Mouse (Mus musculus) midbrain, embryonic 14.5 days (tissue): Measurements from ENCODE around the gene Enho. TPM values are rescaled to one million over a fixed set of nuclear protein-coding genes. Genes with fewer than 3 reads are reported as not detected.
A peak's percentile ranks its signal among the peaks of the same experiment; 100 is the strongest.

Source experiments
- ATAC-seq: fragments of 200-750 bp; cut with Nextera tagmentation; 2 replicates; pipeline ENCODE4 v1.8.0; 2017; ENCODE audit warnings: moderate number of reproducible peaks, moderate library complexity; ENCODE audit not compliant: low FRiP score, low TSS enrichment
- DNase-seq: peaks from one replicate; pipeline ENCODE4 v3.0.0-alpha.2; 2015
- H3K27ac ChIP-seq: fragments of 300-500 bp; sonication (generic); replicated peaks from 2 replicates; pipeline ENCODE4 v1.5.1; 2014; ENCODE audit warnings: mild to moderate bottlenecking, low read depth, low read length, moderate library complexity
- H3K27me3 ChIP-seq: fragments of 300-500 bp; sonication (generic); 2 replicates; pipeline ENCODE4 v1.6.1; 2014; ENCODE audit warnings: low read length, control low read depth, mixed read lengths; ENCODE audit not compliant: control insufficient read depth, insufficient read depth
- H3K36me3 ChIP-seq: fragments of 300-500 bp; sonication (generic); 2 replicates; pipeline ENCODE4 v1.6.1; 2014; ENCODE audit warnings: low read length, control low read depth; ENCODE audit not compliant: control insufficient read depth, insufficient read depth
- H3K4me1 ChIP-seq: fragments of 300-500 bp; sonication (generic); 2 replicates; pipeline ENCODE4 v1.6.1; 2014; ENCODE audit warnings: mild to moderate bottlenecking, antibody characterized with exemption, low read length, control low read depth; ENCODE audit not compliant: control insufficient read depth, insufficient read depth
- H3K4me2 ChIP-seq: fragments of 300-500 bp; sonication (generic); 2 replicates; pipeline ENCODE4 v1.6.1; 2014; ENCODE audit warnings: mild to moderate bottlenecking, low read length, moderate library complexity
- H3K4me3 ChIP-seq: fragments of 300-500 bp; sonication (generic); replicated peaks from 2 replicates; pipeline ENCODE4 v1.5.1; 2014; ENCODE audit warnings: low read depth, low read length
- H3K9ac ChIP-seq: fragments of 300-500 bp; sonication (generic); replicated peaks from 2 replicates; pipeline ENCODE4 v1.6.1; 2014; ENCODE audit warnings: mild to moderate bottlenecking, low read length, moderate library complexity
- H3K9me3 ChIP-seq: fragments of 300-500 bp; sonication (generic); 2 replicates; pipeline ENCODE4 v1.6.1; 2016; ENCODE audit warnings: low read length, control low read depth, mixed read lengths; ENCODE audit not compliant: control insufficient read depth
- WGBS: fragments of 180-500 bp; shearing (Covaris S2); extraction: QIAGEN DNeasy Blood & Tissue Kit; methylation state at CpG from one replicate; pipeline ENCODE4 v1.1.7; 2014; 5-methylcytosine and 5-hydroxymethylcytosine counted together
- polyA plus RNA-seq: library from polyadenylated mRNA; unstranded; fragments of >200 nt; fragmentation: Nextera tagmentation; extraction: Ambion mirVana; gene quantifications from 2 replicates; pipeline ENCODE4 v1.2.1, GENCODE M21; 2014

The Enho gene
- polyA plus RNA-seq, 1 experiment from 2014 or later = 121 TPM

DNA sequence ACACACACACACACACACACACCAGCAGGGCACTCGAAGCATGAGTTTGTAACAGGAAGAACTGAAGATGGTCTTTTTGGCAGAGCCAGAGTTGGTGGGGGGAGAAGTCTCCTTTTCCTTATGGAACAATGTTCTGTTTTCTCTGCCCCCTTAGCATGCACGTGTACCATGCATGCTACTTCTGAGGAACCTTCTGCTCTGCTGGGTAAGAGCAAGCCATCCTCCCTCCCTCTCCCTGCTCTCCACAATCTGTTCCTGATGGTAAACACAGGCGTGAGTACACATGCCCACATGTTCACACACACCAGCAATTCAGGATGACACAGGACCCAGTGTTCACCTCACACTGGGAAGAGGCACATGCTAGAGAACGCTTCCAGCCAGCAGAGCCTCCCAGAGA lies 41.1 kb upstream of the Enho start:
- H3K4me1 ChIP-seq = peaks cover 48% of the 10 kb centered on the region
- H3K36me3 ChIP-seq = no peaks in the 10 kb centered on the region
- H3K4me3 ChIP-seq = no peak overlapping the region
- WGBS = 61% methylated on average over 4 of the region's 4 CpGs
- no peak overlapping the region for H3K27ac ChIP-seq
- ATAC-seq (no peak), DNase-seq (no peak)
- no peaks in the 10 kb centered on the region for H3K27me3 ChIP-seq
- H3K4me2 ChIP-seq = no peak overlapping the region
- H3K9ac ChIP-seq = 0 out of 2 replicates have a peak overlapping the region, but pooled peaks have one; percentile 12
- H3K9me3 ChIP-seq = no peaks in the 10 kb centered on the region

- Histone ChIP-seq H3K36me3 (no peaks in the 10 kb centered on the region), H3K27ac (0 out of 2 replicates have a peak overlapping the region, but pooled peaks have one; percentile 21), H3K4me1 (peaks cover 54% of the 10 kb centered on the region), H3K27me3 (no peaks in the 10 kb centered on the region), H3K4me3 (no peak overlapping the region), H3K9ac (no peak overlapping the region; the same call in 1 of the 2 replicates), H3K4me2 (no peak overlapping the region), H3K9me3 (no peaks in the 10 kb centered on the region)
- ATAC-seq (no peak), DNase-seq (no peak)
- 13% methylated on average over 2 of the region's 2 CpGs for WGBS
Observed at GRCm38 (mm10) chr4:41679291-41679690, 39.2 kb upstream of the Enho start.

- no peak overlapping the region for H3K9ac ChIP-seq
- H3K4me2 ChIP-seq = no peak overlapping the region
- H3K27ac ChIP-seq = 0 out of 2 replicates have a peak overlapping the region, but pooled peaks have one; percentile 21
- H3K27me3 ChIP-seq = no peaks in the 10 kb centered on the region
- no peaks in the 10 kb centered on the region for H3K36me3 ChIP-seq
- H3K4me3 ChIP-seq = no peak overlapping the region
- no peak for ATAC-seq
- peaks cover 54% of the 10 kb centered on the region for H3K4me1 ChIP-seq
- WGBS = 65% methylated on average over 6 of the region's 6 CpGs
- H3K9me3 ChIP-seq = no peaks in the 10 kb centered on the region
- no peak for DNase-seq
Observed at GRCm38 (mm10) chr4:41678863-41679262, 38.7 kb upstream of the Enho start.

- H3K4me2 ChIP-seq = no peak overlapping the region
- H3K9ac ChIP-seq = no peak overlapping the region
- peak overlapping the region; percentile 55 for H3K27ac ChIP-seq
- 45% methylated on average over 13 of the region's 13 CpGs for WGBS
- H3K4me1 ChIP-seq = peaks cover 60% of the 10 kb centered on the region
- H3K9me3 ChIP-seq = no peaks in the 10 kb centered on the region
- H3K27me3 ChIP-seq = no peaks in the 10 kb centered on the region
- no peaks in the 10 kb centered on the region for H3K36me3 ChIP-seq
- DNase-seq = peak; percentile 77
- no peak overlapping the region for H3K4me3 ChIP-seq
- ATAC-seq = peak; percentile 51; the same call in 1 of the 2 replicates
Observed at GRCm38 (mm10) chr4:41677006-41677629, 37.0 kb upstream of the Enho start.

DNA sequence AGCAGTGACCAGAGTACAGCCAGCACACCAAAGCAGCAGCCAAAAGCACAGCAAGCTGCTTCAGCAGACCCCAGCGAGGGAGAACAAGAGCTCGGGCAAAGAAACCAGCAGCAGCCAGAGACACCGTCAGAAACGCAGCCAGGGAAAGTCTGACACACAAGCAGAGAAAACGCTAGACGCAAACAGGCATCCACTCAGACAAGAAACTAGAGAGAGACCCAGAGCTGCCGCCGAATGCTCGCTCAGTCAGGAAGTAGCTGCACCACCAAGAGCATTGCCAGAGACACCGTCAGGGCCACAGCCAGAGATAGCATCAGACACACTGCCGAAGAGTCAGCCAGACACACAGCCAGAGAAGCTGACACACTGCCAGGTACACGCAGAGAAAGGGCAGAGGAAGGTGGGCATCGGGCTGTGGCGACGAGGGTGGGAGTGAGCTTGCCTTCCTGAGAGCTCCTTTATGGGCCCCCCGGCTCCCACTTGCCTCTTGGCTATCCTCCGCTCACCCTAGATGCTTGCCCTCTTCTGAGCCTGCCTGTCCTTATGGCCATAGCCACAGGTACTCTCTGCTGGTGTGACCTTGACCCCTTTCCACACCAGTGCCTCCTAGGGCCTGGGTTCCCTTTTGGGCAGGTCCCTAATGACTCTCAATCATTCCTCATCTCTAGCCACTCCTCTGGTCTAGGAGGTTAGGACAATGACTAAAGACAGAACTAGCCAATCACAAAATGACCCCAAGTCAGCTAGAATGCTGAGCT lies 36.3 kb upstream of the Enho start:
- DNase-seq (no peak), ATAC-seq (no peak)
- Histone ChIP-seq H3K4me3 (no peak overlapping the region), H3K9ac (peak overlapping the region; percentile 34), H3K27ac (peak overlapping the region; percentile 55), H3K27me3 (no peaks in the 10 kb centered on the region), H3K4me2 (no peak overlapping the region), H3K4me1 (peaks cover 64% of the 10 kb centered on the region), H3K36me3 (no peaks in the 10 kb centered on the region), H3K9me3 (no peaks in the 10 kb centered on the region)
- WGBS = 70% methylated on average over 17 of the region's 17 CpGs

DNA sequence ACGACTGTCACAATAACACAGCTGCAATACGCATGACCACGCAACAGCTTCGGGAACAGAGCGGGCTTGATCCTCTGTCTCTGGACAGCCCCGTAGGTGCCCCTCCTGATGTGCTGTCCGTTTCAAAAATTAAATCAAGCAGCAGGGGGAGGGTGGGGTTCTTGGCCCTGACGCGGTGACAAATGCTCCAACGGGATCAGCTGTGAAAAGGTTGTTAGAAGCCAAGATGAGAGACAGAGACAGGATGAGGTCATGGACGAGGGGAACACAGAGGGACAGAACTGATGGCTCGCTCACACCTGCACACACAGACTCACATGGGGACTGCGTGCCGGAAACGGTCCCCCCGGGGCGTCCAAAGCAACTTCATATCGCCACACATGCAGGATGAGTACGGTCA lies 33.1 kb upstream of the Enho start:
- Histone ChIP-seq H3K27ac (peak overlapping the region; percentile 67; the same call in 1 of the 2 replicates), H3K4me2 (no peak overlapping the region; the same call in 1 of the 2 replicates), H3K4me3 (no peak overlapping the region), H3K9ac (no peak overlapping the region; the same call in 1 of the 2 replicates), H3K36me3 (peaks cover 25% of the 10 kb centered on the region; the same call in 1 of the 2 replicates), H3K9me3 (no peaks in the 10 kb centered on the region), H3K27me3 (no peaks in the 10 kb centered on the region), H3K4me1 (peaks cover 51% of the 10 kb centered on the region)
- DNase-seq (no peak), ATAC-seq (no peak)
- WGBS = 36% methylated on average over 19 of the region's 19 CpGs

GRCm38 (mm10) chr4:41672522-41672963 lies 32.4 kb upstream of the Enho start:
- Histone ChIP-seq H3K9ac (no peak overlapping the region), H3K4me2 (no peak overlapping the region; the same call in 1 of the 2 replicates)
- DNase-seq = no peak

GRCm38 (mm10) chr4:41671963-41672480 lies 31.9 kb upstream of the Enho start:
- Histone ChIP-seq H3K4me2 (no peak overlapping the region; the same call in 1 of the 2 replicates), H3K27me3 (no peaks in the 10 kb centered on the region), H3K4me3 (no peak overlapping the region), H3K4me1 (peaks cover 40% of the 10 kb centered on the region), H3K27ac (peak overlapping the region; percentile 67), H3K9ac (peak overlapping the region; percentile 31; the same call in 1 of the 2 replicates), H3K9me3 (no peaks in the 10 kb centered on the region), H3K36me3 (peaks cover 32% of the 10 kb centered on the region)
- ATAC-seq (peak; percentile 66), DNase-seq (peak; percentile 75)
- WGBS = 10% methylated on average over 8 of the region's 8 CpGs

More at GRCm38 (mm10) chr4:41672522-41672963, 32.4 kb upstream of the Enho start:
- Histone ChIP-seq H3K27me3 (no peaks in the 10 kb centered on the region), H3K9me3 (no peaks in the 10 kb centered on the region), H3K36me3 (peaks cover 30% of the 10 kb centered on the region), H3K4me3 (no peak overlapping the region), H3K27ac (peak overlapping the region; percentile 67), H3K4me1 (peaks cover 45% of the 10 kb centered on the region)
- WGBS = 26% methylated on average over 8 of the region's 8 CpGs
- no peak for ATAC-seq
